Mouse (Mus musculus): ENCODE measurements at regions not wholly inside any gene's neighbourhood (a gene's known extent, or its start where the extent isn't known, plus 50 kb on each side); places are given as distances from the start of the nearest gene placed in this dataset.

GRCm38 (mm10) chr13:52378236-52378635, 152.8 kb downstream of the Diras2 start:
- DNase-seq (ENCODE audit: low spot score): no peak

GRCm38 (mm10) chr13:52389271-52389670, 141.8 kb downstream of the Diras2 start:
- no peak for DNase-seq (ENCODE audit: low spot score)

DNA sequence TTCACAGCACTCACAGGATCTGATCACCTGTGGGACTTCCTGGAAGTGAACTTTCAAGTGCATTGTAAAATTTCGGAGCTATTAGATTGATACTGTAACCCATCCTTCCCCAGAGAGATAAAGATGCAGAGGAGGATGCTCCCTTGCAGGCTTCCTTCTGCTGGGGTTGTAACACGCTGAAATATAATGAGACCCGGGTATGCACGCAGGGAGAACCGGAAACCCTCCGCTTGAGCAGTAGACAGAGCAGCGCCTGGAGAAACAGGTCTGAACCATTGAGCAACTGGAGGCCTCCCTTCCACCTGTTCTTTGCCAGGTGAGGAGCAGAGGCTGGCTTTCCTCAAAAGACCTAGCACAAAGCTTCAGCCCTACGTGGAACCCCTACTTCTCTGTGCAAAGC, 135.3 kb downstream of the Diras2 start:
- no peak for DNase-seq (ENCODE audit: low spot score)

DNA sequence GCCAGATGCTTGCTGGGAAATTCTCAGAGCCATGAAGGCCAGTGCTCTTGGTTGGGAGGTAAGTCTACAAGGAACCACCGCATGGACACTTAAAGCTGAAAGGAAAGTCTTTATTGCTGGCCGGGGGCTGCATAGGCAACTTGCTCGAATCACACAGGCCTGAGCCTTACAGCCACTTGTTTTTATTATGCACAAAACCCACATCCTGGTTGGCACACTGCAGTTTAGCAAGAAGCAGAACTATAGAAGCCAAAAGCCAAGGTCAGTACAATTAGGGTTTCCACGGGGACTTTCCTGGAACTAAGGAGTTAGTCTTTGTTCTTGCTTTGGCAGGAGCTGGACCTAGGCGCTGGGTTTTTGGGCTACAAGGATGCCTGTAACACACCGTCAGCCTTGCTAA, 132.7 kb downstream of the Diras2 start:
- no peak for DNase-seq (ENCODE audit: low spot score)

- no peak for DNase-seq (ENCODE audit: low spot score)
Observed at GRCm38 (mm10) chr13:52399143-52399542, 131.9 kb downstream of the Diras2 start.

- no peak for DNase-seq (ENCODE audit: low spot score)
Observed at GRCm38 (mm10) chr13:52403805-52404204, 127.3 kb downstream of the Diras2 start.

DNA sequence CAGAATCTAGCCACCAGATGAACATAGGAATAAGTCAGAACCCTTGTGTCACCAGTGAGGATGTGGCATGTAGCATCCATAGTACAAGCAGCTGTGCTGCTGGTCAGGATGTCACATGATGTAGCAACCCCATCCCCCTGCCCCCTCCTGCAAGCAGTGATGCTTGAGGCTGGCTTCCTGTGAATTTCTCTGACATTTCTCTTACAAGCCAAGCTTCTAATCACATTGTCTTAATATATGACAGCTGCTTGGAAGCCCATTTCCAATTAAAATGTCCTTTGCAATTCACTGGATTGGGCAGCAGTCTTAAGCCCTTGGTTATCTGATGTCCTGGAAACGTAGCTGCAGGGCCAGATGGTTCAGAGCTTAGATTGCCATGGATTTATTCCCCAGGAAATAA, 114.8 kb downstream of the Diras2 start:
- DNase-seq (ENCODE audit: low spot score): no peak

DNA sequence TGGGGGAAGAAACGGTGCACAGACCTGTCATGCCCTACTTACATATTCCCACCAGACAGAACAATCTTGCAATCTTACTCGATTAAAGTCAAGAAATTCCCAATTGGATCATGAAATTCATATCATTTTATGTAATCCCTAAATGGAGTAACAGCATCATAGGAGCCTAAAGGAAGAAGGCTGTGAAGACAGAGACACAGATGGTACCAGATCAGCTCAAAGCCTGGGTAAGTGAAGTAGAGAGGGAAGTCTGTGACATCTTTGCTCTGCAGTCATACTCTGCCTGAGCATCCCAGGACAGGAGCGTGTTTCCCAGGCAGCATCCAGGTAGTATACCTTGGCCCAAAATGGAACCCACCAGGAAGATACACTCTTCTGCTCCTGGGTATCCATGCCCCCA, 108.6 kb downstream of the Diras2 start:
- no peak for DNase-seq (ENCODE audit: low spot score)

DNA sequence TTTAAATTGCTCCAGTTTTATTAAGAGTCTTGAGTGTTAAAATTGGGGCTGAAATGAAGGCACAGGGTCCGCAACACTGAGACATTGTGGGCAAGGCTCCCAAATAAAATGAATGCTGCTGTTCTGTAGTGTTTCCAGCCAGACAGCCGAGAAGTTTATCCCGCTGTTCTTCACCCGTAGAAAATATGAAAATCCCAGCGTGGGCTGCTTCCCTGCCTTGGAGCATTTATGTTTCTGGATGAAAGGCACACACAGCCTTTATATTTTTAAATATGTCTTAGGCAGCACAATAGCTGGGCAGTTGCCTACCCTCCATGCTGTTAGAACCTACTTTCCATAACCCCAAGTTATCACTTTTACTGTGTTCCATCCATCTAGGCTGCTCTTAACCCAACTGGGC, 102.6 kb downstream of the Diras2 start:
- DNase-seq (ENCODE audit: low spot score): no peak

GRCm38 (mm10) chr13:52436756-52437155, 94.3 kb downstream of the Diras2 start:
- DNase-seq (ENCODE audit: low spot score): no peak

DNA sequence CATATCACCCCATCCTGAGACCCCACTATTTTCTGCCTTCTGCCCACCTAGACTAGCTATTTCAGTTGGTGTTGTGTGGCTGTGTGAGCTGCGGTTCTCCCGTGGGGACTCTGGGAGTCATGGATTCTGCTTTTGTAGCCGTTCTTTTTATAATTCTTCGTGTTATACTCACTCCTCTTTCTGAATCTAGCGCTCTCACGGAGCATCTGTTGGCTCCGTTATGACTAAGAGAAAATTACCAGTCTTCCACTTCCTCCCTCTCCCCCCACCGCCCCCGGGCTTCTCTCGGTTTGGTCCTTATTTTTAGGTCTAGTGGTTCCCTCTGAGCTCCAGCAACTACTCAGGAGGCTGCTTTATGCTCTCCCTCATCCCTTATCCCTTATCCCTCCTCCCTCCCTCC, 85.6 kb downstream of the Diras2 start:
- no peak for DNase-seq (ENCODE audit: low spot score)

DNA sequence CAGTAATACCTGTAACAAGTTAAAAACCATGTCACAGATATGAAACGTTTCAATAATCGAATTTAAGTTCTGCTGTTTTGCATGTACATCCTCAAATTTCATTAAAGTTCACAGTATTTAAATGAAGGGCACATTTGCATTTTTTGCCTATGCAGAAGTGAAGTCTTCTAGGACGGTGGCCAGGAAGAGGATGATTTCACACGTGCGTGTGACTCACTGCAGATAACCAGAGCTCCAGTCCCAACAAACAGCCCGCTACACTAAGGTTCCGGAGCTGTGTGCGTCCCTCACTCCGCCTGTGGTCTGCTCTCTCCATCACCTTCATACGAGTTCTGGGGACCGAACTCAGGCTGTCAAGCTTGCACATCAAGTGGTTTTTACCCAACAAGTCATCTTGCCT, 82.2 kb downstream of the Diras2 start:
- no peak for DNase-seq (ENCODE audit: low spot score)

GRCm38 (mm10) chr13:52451486-52451885, 79.6 kb downstream of the Diras2 start:
- no peak for DNase-seq (ENCODE audit: low spot score)

DNA sequence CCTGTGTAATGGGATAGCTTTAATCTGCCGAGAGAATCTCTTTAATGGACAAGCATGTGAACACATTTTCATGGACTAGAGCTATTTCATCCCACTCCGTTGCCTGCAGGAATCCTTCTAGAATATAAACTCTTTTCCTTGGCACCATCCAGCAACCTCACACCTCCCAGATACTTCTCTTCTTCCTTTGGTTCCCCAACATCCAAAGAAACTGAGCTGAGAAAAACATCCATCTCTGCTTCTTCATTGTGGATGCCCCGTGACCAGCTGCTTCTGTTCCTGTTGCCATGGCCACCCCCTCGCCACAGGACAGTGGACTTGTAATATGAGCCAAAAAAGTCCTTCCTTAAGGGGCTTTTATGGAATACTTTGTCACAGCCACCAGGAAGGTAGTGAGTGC, 78.8 kb downstream of the Diras2 start:
- no peak for DNase-seq (ENCODE audit: low spot score)

Measured in T-cell, adult 2 months (primary cell).